In the genomic region with DNA sequence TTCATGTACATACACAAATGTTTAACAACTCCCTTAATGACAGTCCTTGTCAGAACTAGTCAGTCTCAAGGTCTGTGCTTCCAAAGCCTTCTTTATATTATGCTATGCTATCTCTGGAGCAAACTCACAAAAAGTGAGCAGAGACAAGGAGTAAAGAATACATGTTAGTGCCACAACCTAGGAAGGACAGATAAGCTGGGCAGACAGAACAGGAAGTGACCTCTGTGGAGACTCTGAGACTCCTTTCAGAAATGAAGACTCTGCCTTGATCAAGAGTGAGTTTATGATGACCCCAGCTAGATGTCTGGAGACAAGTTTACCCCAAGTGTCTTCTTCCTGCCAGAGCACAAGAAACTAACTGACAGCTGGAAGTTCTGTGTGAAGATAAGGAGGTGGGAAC, we compare ENCODE assay signal across 20 mouse cellular contexts.
"Had no signal": no experiment of that assay in that cellular context is flagged by ENCODE, and none has a peak within 500 bp of the region (broad histone marks: within the 10 kb centered on the region; RNA-seq: fewer than 3 reads in every experiment).

No protein-coding gene starts in this region.

- DNase-seq: kidney, adult 18-20 months; kidney, adult 9 months; kidney, postnatal 14 days; kidney, postnatal 4 days; layer of hippocampus, adult 9-11 months; lung, adult 2 months; lung, postnatal 14 days; lung, postnatal 4 days; retina, postnatal 1 day; right cerebral cortex, postnatal 25 days; spleen, adult 18-20 months; thymus, postnatal 36 days had no signal

- H3K4me3 ChIP-seq: layer of hippocampus, adult 2 months; midbrain, embryonic 12.5 days; midbrain, embryonic 15.5 days; neural tube, embryonic 13.5 days; stomach, embryonic 15.5 days had no signal

- ATAC-seq: inflammation-experienced regulatory T-cells, adult 6 months; intestine, embryonic 16.5 days had no signal

- H3K27me3 ChIP-seq: midbrain, embryonic 12.5 days; midbrain, embryonic 15.5 days; neural tube, embryonic 13.5 days; stomach, embryonic 15.5 days had no signal

- H3K4me2 ChIP-seq: midbrain, embryonic 12.5 days; midbrain, embryonic 15.5 days; neural tube, embryonic 13.5 days; stomach, embryonic 15.5 days had no signal

- H3K9ac ChIP-seq: liver, embryonic 14.5 days; midbrain, embryonic 12.5 days; midbrain, embryonic 15.5 days; neural tube, embryonic 13.5 days; stomach, embryonic 15.5 days had no signal

- H3K36me3 ChIP-seq: midbrain, embryonic 12.5 days; midbrain, embryonic 15.5 days; neural tube, embryonic 13.5 days; stomach, embryonic 15.5 days had no signal

- H3K9me3 ChIP-seq: midbrain, embryonic 12.5 days; midbrain, embryonic 15.5 days; neural tube, embryonic 13.5 days; stomach, embryonic 15.5 days had no signal

- H3K4me1 ChIP-seq: midbrain, embryonic 12.5 days; neural tube, embryonic 13.5 days; stomach, embryonic 15.5 days had no signal

- H3K27ac ChIP-seq: layer of hippocampus, adult 2 months; liver, embryonic 14.5 days; midbrain, embryonic 12.5 days; midbrain, embryonic 15.5 days; neural tube, embryonic 13.5 days; stomach, embryonic 15.5 days had no signal
